Mouse (Mus musculus) 3134 (cell line): ENCODE measurements around the gene Ssh3.

Experiments used
- DNase-seq: peaks from one replicate; pipeline ENCODE4 v3.0.0-alpha.2; 2011; ENCODE audit warnings: low spot score; ENCODE audit not compliant: insufficient read length; ENCODE audit errors: extremely low read depth

Gene Ssh3

GRCm38 (mm10) chr19:4297851-4298250 lies 28.9 kb upstream of the Ssh3 start:
- no peak for DNase-seq

- no peak for DNase-seq
Measured at GRCm38 (mm10) chr19:4296611-4297010, 27.6 kb upstream of the Ssh3 start.

GRCm38 (mm10) chr19:4295391-4295790 lies 26.4 kb upstream of the Ssh3 start:
- DNase-seq, result no peak

GRCm38 (mm10) chr19:4294381-4295097 lies 25.6 kb upstream of the Ssh3 start:
- DNase-seq, result no peak

GRCm38 (mm10) chr19:4291161-4291560 lies 22.2 kb upstream of the Ssh3 start:
- DNase-seq, result no peak

GRCm38 (mm10) chr19:4290749-4291148 lies 21.8 kb upstream of the Ssh3 start:
- DNase-seq, result no peak

- no peak for DNase-seq
Measured at GRCm38 (mm10) chr19:4283653-4284052, 14.7 kb upstream of the Ssh3 start.

- DNase-seq, result no peak
Measured at GRCm38 (mm10) chr19:4282898-4283553, 14.0 kb upstream of the Ssh3 start, which contains the start of gene Ankrd13d. Gene Ankrd13d, minus strand, starts transcription at chr19:4283137.

- DNase-seq, result no peak
Measured at GRCm38 (mm10) chr19:4280425-4280824, 11.4 kb upstream of the Ssh3 start.

GRCm38 (mm10) chr19:4279487-4279886 lies 10.5 kb upstream of the Ssh3 start:
- DNase-seq, result no peak

GRCm38 (mm10) chr19:4270972-4271371 lies 2.0 kb upstream of the Ssh3 start:
- no peak for DNase-seq

GRCm38 (mm10) chr19:4270187-4270586 lies 1.2 kb upstream of the Ssh3 start:
- DNase-seq, result no peak

- DNase-seq, result no peak
Measured at GRCm38 (mm10) chr19:4265956-4266355, 3.0 kb downstream of the Ssh3 start.

- no peak for DNase-seq
Measured at GRCm38 (mm10) chr19:4264171-4264780, 4.7 kb downstream of the Ssh3 start.

GRCm38 (mm10) chr19:4263702-4264101 lies 5.3 kb downstream of the Ssh3 start:
- DNase-seq, result no peak

- DNase-seq, result no peak
Measured at GRCm38 (mm10) chr19:4262756-4263155, 6.2 kb downstream of the Ssh3 start.

- no peak for DNase-seq
Measured at GRCm38 (mm10) chr19:4261038-4261698, 7.8 kb downstream of the Ssh3 start.

- DNase-seq, result no peak
Measured at GRCm38 (mm10) chr19:4257897-4258252, 11.1 kb downstream of the Ssh3 start.

GRCm38 (mm10) chr19:4257216-4257896 lies 11.6 kb downstream of the Ssh3 start:
- peak; percentile 80 for DNase-seq

GRCm38 (mm10) chr19:4255583-4256162 lies 13.3 kb downstream of the Ssh3 start:
- DNase-seq, result no peak
